Mouse (Mus musculus): Measurements from ENCODE around the gene Gm21750. TPM values are rescaled to one million over a fixed set of nuclear protein-coding genes. Genes with fewer than 3 reads are reported as not detected.

Gene Gm21750
- not detected in 2 replicates for polyA plus RNA-seq (2012; rRNA removed; ENCODE audit: low replicate concordance)

GRCm38 (mm10) chr14:73660925-73661324, at the start of gene Gm21750:
TSS of gene Gm21750 (plus strand) at chr14:73661225.

Other genes starting within 250 kb of the Gm21750 start
- gene Med4, start 151.2 kb upstream of the Gm21750 start, polyA plus RNA-seq (2012; rRNA removed; ENCODE audit: low replicate concordance), result 8.1 and 14.5 TPM in 2 replicates
- gene Sucla2, start 135.9 kb upstream of the Gm21750 start, polyA plus RNA-seq (2012; rRNA removed; ENCODE audit: low replicate concordance), result 14.6 and 45.5 TPM in 2 replicates
- 1.6 and 3.5 TPM in 2 replicates for gene Nudt15, start 113.0 kb upstream of the Gm21750 start, polyA plus RNA-seq (2012; rRNA removed; ENCODE audit: low replicate concordance)

All from mammary gland, adult 2 months (tissue).